Mouse (Mus musculus): ENCODE measurements around the gene Fam180a.
"Not testable (repeated sequence)": the region's sequence is repeated elsewhere in the genome, so short reads cannot be mapped to it uniquely, and the experiment has no call there.

The Fam180a gene

DNA sequence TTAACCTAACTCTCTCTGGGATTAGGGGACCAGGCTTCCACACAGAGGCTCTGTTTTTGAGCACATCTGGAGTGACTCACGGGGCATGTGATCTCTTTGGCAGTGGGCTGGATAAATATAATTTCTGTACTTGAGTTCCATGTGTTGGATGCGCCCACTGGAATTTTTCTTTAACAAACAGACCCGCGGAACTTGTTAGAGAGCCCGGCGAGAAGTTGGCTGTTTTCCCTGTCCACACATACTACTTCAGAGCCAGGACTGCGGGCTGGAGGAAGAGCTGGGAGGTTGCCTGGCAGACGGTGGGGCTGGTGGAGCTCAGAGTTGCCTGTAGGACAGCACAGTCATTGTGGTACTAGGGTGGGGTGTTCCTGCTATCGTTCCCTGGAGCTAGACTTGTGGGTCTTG lies at the start of gene Fam180a:
Gene Fam180a, minus strand, starts transcription at position 31 of the 405 bp plus-strand sequence.
- DNase-seq, result no peak

DNA sequence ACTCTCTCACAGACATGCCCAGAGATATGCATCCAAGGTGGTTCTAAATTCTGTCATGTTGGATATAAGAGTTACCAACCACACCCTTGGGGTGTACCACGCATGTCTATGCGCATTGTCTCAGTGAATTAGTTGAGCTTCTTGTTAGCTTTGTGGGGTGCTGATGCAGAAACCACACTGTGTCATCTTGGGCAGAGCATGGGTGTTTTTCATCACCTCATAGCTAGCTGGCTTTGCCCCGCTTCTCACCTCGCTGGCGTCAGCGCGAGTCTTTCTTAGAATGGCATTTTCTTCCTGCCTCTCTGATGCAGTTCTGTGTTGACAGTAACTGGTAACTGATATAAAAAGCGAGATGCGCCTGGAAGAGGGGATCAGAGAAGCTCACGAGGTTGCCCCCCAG lies 48.1 kb upstream of the Fam180a start:
- DNase-seq, result no peak

- DNase-seq, result no peak
These were observed 44.4 kb upstream of the Fam180a start for GRCm38 (mm10) chr6:35370356-35370755.

DNA sequence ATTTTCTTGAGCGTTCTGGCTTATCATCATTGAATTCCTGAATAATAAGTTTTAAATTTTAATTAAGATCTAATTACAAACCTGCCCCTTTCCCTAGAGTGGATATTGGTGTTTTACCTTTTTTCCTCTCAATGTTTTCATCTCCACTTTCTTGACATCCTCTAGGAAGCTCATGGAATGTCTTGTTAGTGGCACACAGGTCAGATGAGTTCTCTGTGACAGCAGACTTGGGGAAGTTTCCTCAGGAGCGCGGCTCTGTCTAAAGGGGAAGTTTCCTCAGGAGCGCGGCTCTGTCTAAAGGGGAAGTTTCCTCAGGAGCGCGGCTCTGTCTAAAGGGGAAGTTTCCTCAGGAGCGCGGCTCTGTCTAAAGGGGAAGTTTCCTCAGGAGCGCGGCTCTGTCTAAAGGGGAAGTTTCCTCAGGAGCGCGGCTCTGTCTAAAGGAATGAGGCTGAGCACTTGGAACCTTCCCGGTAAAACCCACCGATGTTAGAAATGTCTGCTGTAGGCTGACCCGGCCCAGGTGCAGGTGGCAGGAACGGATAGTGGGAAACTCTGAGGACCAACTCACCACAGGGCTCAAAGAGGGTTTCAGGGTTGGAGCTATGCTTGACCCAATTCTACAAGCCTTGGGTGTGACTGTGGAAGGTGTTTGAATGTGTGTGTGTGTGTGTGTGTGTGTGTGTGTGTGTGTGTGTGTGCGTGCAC lies 43.8 kb upstream of the Fam180a start:
- DNase-seq, result not testable (repeated sequence)

GRCm38 (mm10) chr6:35362596-35362995 lies 36.7 kb upstream of the Fam180a start:
- DNase-seq, result no peak

DNA sequence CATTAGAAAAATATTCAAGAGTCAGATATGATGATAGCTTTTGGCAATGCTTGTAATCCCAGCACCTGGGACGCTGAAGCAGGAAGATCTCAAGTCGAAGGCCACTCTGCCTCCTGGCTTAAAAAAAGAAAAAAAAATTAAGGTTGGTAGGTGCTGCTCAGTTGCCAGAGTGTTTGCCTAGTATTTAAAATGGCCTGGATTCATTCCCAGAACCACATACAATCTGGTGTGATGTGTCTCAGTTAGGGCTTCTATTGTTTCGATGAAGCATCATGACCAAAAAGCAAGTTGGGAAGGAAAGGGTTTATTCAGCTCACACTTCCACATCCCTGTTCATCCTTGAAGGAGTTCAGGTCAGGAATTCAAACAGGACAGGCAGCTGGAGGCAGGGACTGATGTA lies 29.4 kb upstream of the Fam180a start:
- DNase-seq, result no peak

DNA sequence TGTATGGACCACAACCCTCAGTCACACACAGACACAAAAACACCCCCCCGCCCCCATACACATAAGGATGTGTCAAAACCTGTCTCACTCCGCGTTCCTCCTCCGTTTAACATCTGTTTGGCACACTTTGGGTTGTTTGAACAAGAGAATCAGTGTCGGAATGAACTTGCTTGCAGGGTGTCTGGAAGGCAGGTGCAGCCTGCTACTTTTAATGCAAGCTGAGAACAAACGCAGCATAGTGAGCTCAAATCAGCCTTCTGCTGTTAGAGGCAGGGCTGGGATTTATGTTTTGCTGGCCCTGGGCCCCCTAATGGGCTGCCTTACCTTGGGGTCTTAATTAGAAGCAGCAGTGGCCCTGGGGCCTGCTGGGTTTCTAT lies 28.7 kb upstream of the Fam180a start:
- DNase-seq, result no peak

GRCm38 (mm10) chr6:35353846-35354621 lies 28.1 kb upstream of the Fam180a start:
- DNase-seq, result no peak

GRCm38 (mm10) chr6:35353416-35353815 lies 27.5 kb upstream of the Fam180a start:
- no peak for DNase-seq

DNA sequence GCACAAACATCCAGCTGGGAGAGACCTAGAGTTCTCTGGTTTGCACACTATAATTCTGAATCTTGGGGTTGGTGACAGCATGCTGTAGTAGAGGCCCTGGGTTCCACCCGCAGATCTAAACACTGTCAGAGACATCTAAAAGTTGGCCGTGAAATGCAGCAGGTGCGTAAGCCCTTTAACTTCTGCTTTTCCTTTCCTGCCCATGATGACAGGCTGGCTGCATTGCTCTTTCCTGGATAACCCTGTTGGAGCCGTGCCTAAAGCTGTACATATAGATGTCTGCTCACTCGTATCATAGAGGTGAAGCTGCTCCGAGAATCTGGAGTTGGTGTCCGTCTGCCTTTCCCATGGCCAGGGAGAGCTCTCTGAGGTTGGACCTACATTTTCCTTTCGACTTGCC lies 26.9 kb upstream of the Fam180a start:
- no peak for DNase-seq

DNA sequence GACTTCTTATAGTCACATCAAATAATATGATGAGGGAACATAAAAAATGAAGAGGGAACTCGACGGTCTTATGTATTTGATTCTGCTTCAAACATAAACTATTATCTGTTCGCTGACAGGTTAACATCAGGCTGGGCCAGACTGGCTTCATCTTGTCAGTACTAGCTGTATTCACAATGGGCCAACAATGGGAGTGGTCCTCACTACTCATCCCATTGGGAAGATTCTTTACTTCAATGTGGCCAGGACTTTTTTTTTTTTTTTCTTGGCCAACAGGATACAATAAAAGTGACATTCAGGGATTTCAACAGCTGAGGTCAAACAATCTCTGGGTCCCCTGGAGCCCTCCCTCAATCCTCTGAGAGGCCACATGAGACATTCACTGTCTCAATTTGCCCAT lies 25.9 kb upstream of the Fam180a start:
- no peak for DNase-seq

GRCm38 (mm10) chr6:35349784-35350183 lies 23.8 kb upstream of the Fam180a start:
- no peak for DNase-seq

DNA sequence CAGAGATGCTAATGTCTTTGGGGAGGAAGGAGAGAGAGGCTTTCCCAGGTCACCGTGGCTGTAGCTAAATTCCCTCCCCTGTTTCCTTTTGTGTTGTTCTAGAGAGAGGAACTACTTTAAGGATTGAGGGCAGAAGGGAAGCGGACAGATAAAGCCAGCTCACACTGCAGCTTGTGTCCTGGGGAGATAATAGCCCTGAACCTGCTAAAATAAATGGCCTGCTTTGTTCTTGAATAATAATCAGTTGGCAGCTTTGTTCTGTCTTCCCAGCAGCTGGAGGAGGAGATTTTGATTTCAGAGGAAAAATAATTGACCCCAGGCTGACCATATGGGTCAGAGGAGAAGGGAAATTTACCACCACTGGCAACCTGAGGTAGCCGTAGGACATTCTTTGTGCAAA lies 12.7 kb upstream of the Fam180a start:
- DNase-seq, result no peak

DNA sequence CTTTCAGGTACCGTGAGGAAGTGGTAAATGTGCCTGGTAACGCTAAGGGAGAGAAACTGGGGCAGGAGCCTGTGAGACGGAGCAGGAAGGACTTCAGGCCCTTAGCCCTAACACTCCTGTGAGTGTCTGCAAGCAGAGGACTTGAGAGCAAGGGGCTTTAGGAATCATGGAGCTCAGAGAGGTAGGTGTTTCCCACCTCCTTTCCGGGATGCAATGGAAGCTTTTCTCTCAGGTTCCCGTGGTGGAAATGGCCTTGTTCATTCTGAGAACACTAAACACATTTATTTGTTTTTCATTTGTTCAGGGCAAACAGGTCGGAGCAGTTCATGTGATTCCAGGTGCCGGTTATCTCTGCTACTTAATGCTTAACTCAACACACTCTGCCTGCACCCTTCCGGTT lies 11.9 kb upstream of the Fam180a start:
- DNase-seq, result no peak

DNA sequence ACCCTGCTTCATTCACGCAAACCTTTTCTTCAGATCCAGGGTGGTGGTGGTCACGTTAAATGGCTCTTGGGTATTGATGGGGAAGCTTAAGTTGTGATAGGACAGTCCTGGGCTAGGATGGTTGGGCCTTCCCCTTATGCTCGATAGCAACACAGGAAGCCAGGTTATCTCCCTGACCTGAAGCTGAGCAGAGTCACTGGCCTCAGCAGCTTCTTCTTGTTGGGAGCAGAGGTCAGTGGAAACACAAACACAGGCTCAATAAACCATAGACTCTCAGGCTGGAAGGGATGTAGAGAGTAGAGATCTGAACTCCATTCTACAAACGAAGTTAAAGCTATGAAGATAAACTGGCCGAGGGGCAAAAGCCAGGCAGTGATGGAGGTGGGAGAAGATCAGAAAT lies 9.5 kb upstream of the Fam180a start:
- DNase-seq, result no peak

GRCm38 (mm10) chr6:35334278-35334677 lies 8.3 kb upstream of the Fam180a start:
- no peak for DNase-seq

DNA sequence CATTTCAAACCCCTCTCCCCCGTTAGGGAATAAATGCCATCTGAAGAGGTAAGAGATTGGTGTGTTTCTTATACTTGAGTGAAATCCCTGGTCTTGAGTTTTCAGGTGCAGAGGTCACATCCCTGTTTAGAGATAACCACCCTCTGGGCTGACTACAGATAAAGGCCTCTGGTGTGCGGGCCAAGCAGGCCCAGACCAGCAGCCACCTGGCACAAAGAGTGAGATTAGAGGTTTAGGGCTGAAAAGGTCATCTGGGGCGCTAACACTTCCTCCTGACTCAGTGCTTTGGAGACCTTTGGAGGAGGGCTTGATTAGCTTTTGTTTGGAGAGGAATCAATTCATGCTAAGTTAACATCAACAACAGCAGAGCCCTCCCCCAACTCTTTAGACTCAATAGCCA lies 7.7 kb upstream of the Fam180a start:
- no peak for DNase-seq

- no peak for DNase-seq
These were observed 4.9 kb upstream of the Fam180a start for GRCm38 (mm10) chr6:35330834-35331233.

DNA sequence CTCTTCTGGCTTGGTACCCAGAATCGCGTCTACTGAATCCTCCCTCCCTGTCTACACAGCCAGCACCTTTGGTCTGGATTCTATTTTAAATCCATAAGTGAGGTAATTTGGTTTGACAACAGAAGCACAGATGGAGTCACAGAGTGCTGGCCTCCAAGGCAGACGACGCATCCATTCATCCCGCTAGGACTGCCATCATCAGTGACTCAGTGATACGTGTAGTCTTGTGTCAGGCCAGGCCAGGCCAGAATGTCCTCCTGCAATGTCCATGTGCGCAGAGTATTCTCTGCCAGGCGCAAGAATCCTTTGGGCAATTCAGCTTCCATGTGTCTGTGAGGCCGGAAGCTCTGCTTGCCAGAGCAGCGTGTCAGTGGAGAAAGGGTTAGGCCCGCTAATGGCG lies 4.0 kb upstream of the Fam180a start:
- DNase-seq, result no peak

GRCm38 (mm10) chr6:35324306-35324705 lies 1.6 kb downstream of the Fam180a start:
- DNase-seq, result no peak

- DNase-seq, result no peak
These were observed 2.9 kb downstream of the Fam180a start for GRCm38 (mm10) chr6:35323046-35323445.

- DNase-seq, result no peak
These were observed 4.8 kb downstream of the Fam180a start for GRCm38 (mm10) chr6:35321105-35321504.

DNA sequence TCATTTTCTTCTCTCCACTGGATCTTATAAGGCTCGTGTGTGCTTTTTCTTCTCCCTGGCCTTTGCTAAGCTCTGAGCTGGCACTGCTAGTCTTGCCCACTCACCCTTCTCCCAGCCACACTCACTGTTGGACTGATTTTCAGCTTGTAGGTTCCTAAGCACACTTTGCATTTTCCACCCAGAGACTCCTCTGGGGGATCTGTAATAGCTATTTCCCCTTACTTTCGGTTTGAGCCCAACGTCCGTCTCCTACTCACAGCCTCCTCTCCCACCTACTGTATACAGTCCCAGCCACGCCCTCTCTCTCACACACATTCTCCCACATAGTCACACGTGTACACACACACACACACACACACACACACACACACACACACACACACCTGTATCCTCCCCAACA lies 6.1 kb downstream of the Fam180a start:
- DNase-seq, result no peak

- no peak for DNase-seq
These were observed 12.4 kb downstream of the Fam180a start for GRCm38 (mm10) chr6:35313520-35313919.

DNA sequence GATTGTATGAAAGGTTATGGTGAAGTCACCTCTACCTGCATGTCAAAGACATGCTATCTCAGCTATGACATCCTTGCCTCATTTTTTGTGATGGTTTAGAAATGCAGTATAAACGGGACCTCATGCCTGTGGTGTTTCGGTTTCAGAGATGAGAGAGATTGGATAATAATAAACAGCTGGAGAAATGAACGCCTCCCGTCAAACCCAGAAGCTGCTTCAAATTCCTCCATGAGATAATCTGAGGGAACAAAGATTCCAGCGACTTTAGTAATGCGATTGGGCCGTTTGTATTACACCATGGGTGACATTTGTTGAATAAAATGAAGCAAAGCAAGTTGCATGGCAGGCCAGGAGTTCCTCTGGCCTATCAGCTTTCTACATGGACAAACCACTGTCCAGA lies 16.5 kb downstream of the Fam180a start:
- DNase-seq, result no peak

Measured in thymus, postnatal 25 days (tissue).